Mouse (Mus musculus) thymus, adult 18-20 months (tissue): ENCODE data around the gene Ifnlr1.
A peak's percentile ranks its signal among the peaks of the same experiment; 100 is the strongest.
"Not testable (repeated sequence)": the region's sequence is repeated elsewhere in the genome, so short reads cannot be mapped to it uniquely, and the experiment has no call there.

Experiments
- DNase-seq, 2 experiments: peaks; one replicate each; pipeline ENCODE4 v3.0.0; 2022; ENCODE audit warnings: mixed read lengths in 2 of 2

Gene Ifnlr1

GRCm38 (mm10) chr4:135686568-135686953, 474 bp downstream of the Ifnlr1 start:
- DNase-seq, result no peak

DNA sequence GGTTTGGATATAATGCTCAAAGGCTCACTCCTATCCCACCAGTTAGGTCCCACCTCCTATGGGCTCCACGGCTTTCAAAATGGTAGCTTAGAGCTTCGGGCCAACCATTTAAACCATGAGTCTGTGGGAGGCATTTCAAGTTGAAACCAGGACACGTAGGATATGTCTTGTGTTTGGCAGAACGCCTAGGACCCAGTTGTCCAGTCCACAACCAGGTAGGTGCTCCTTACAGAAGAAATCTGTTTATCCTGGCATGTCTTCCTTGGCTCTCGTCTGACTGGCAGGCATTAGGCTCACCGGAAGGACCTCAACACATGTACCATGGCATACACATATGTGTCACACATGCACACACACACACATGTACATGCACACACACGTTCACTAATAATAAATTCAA, 3.7 kb downstream of the Ifnlr1 start:
- no peak for DNase-seq

DNA sequence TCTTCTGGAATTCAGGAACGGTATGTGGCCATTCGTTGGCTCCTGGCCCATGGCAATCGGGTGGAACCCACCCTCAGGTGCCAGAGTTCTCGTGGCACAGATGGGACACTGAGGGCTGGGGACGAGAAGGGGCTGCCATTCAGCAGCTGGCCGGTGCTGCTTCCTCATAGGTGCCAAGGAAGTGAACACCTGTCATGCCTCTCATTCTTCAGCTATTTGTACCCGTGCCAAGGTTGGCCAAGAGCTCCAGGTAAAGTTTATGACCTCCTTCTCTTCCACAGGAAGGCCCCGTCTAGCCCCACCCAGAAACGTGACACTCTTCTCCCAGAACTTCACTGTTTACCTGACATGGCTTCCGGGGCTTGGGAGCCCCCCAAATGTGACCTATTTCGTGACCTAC, 4.2 kb downstream of the Ifnlr1 start:
- no peak for DNase-seq

DNA sequence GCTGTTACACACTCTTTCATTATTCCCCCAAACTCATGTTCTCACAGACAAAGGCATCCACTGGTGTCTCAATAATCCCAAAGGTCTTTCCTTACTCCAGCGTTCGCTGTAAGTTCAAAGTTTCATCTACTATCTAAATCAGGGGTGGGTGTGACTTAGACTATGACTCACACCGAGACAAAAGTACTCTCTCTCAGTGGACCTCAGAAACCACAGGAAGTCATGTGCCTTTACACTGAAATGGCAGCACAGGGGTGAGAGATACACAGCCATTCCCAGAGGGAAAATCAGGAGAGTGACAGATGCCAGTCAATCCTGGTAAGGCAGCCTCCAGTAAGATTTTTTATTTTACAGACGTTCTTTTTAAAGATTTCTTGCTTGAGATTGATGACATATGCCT, 6.8 kb downstream of the Ifnlr1 start:
- DNase-seq, result no peak

DNA sequence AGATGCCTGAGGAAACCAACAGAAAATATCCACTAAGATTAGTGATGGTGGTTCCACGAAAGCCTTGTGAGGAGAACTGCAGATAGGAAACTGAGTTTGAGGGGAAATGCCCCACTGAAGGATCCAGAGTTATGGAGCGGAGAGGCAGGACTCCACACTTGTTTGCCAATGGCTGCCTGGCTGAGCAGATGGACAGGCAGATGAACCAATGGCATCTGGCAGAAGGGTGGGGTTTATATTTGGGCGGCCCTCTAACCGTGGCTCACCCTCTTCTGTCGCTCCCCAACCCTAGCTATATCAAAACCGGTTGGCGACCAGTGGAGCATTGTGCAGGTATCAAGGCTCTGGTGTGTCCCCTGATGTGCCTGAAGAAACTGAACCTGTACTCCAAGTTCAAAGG, 12.4 kb downstream of the Ifnlr1 start:
- no peak for DNase-seq

DNA sequence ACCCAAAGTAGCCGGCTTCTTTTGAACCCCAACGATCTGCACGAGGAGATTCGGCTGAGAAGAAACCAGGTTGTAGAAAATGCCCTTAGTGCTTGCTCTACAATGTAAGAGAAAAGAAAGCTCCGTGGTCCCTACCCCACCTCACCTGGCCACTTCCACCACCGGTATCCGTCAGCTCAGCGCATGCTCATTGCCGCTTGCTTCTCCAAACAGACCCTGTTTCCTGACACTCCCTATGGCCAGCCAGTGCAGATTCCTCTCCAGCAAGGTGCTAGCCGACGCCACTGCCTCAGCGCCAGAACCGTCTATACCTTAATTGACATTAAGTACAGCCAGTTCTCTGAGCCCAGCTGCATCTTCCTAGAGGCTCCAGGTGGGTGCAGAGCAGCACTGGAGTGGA, 17.4 kb downstream of the Ifnlr1 start:
- DNase-seq, result no peak

GRCm38 (mm10) chr4:135704016-135704415, 17.9 kb downstream of the Ifnlr1 start:
- DNase-seq, result no peak

DNA sequence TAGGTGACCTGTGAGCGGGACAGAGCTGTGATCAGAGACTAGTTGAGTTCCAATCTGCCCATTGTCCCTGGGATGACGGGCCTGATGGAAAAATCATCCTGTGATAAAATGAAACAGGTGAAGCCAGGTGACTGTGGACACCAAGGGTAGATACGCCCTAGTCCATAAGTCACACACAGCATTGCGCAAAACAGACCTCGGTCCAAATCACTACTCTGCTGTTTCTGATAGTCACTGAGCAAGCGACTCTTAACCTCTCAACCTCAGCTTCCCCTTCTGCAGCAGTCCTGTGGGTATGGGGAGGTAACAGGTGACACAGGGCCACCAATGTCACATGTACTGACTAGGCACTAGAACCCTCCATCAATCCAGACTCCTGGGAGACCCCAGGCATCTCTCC, 20.0 kb downstream of the Ifnlr1 start:
- no peak for DNase-seq

- peak; percentile 21 to 32 for DNase-seq
Measured at GRCm38 (mm10) chr4:135709072-135709564, 23.0 kb downstream of the Ifnlr1 start.

DNA sequence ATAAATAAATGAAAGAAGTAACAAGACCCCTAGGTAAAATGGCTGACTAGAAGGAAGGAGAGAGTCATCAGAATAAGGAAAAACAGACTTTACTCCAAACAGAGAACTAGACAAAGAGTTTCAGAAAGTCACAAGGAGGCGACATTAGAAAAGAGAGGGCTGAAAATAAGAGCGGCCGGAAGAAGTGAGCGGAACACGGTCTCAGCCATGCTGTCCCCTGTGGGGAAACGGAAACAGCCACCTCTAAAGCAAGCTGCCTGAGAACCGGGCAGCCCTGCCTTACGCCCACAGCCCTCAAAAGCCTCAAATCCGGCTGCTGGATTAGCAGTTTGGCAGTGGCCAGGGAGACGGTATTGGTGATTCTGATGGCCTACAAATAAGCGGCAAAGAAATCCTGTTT, 23.5 kb downstream of the Ifnlr1 start:
- no peak for DNase-seq

DNA sequence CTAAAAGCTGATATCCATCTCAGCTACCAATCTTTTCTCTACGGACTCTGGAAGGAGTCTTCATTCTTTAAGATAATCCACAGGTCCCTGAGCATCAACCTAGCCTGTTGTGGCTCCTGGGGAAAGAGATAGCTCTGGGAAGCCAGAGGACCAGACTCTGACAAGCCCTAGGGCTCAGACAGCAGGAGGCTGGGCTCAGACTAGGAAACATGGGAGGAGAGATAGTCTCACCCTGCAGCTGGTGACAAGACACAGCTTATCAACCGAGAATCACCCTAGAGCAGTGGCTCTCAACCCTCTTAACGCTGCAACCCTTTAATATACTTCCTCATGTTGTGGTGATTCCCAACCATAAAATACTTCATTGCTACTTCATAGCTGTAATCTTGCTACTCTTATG, 24.3 kb downstream of the Ifnlr1 start:
- no peak for DNase-seq

DNA sequence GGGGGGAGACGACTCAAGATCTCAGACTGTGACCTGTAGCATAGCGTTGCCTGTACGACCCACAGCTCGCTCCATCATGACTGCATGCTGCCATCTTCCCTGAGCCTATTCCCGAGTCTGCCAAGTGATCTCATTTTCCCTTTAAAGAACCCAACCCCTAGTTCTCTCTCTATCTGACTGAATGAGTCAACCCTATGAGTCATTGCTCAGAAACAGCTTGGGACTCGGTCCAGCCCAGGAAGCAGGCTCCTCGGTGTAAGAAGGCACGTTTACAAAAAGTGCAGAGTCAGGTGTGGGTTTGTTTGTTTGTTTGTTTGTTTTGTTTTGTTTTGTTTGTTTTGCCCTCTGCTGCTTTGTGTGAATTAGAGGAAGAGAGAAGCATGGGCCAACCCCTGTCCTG, 28.7 kb downstream of the Ifnlr1 start:
- no peak for DNase-seq

DNA sequence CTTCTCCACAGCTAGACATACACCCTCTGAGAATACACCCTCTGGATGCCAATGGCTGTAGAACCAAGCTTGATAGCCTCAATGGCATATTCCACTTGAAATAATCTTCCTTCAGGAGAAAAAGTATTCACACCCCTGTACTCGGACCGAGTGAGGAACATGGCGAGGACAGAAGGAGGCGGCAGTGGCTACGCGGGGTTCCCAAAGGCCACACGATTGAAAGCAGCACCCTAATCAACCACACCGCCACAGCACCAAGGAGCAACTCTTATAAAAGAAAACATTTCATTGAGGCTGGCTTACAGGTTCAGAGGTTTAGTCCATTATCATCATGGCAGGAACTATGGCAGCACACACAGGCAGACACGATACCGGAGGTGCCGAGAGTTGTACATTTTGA, 30.4 kb downstream of the Ifnlr1 start:
- DNase-seq, result not testable (repeated sequence)

DNA sequence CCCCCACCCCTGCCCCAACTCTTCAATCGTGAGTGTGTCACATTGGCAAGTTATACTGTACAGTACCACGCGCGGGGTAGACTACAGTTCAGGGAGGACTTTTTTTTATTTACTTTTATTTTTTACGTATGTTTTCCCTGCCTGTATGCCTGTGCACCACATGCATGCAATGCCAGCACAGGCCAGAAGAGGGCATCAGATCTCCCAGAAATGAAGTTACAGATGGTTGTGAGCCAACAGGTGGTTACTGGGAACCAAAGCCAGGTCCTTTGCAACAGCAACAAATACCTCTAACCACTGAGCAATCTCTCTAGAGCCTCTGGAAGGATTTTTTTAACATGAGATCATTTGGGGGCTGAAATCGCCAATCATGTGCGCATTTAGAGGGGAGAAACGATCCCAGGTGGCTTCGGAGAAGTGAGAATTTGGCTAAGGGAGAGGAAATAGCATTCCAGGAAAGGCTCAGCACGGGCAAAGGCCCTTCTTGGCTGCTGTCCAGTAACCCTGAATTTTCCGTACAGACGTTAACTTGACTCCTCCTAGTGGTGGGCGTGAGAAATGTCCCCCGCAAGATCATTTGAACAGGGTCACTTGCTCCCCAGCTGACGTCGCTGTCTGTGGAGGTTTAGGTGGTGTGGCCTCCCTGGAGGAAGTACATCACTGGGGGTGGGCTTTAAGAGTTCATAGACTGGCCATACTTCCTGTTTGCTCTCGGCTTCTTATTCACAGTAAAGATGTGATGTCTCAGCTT, 36.6 kb downstream of the Ifnlr1 start:
- no peak for DNase-seq

GRCm38 (mm10) chr4:135726416-135726815, 40.3 kb downstream of the Ifnlr1 start:
- no peak for DNase-seq

GRCm38 (mm10) chr4:135727817-135728216, 41.7 kb downstream of the Ifnlr1 start, which contains the start of gene Il22ra1:
Gene Il22ra1 (plus strand): TSS chr4:135728172.
- DNase-seq, result no peak

DNA sequence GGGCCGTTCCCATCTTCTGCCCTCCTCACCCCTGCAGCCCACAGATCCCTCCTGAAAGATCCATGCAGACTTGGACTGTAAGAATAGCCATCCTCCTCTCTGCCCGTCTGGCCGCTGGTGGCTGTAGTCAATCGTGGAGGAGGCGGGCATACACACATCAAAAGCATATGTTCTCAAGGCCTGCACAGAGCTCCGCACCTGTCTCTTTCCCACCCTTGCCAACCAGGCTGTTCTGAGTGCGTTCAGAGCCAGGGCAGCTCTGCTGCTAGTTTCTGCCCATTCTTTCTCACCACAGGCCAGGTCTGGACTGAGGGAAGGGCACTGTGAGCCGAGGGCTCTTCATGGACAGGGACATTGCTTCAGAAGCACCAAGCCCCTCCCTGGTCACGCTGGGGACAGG, 44.1 kb downstream of the Ifnlr1 start:
- no peak for DNase-seq

DNA sequence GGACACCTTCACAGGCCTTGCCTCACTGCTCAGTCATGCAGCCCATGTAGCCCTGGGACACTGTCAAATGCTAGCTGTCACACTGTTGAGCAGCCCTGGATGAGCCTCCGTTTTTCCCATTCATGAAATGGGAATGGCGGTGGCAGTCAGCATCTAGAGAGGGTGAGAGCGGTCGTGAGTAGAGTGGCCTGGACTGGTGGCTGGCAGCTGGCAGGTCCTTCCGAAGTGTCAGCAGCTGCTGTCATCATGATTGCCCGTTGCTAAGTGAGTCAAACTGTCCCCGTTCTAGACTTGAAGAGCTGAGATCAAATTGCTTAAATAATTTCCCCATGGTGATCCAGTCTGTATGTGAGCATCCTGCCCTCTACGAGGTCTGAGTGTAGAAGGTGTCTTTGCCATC, 44.9 kb downstream of the Ifnlr1 start:
- no peak for DNase-seq

DNA sequence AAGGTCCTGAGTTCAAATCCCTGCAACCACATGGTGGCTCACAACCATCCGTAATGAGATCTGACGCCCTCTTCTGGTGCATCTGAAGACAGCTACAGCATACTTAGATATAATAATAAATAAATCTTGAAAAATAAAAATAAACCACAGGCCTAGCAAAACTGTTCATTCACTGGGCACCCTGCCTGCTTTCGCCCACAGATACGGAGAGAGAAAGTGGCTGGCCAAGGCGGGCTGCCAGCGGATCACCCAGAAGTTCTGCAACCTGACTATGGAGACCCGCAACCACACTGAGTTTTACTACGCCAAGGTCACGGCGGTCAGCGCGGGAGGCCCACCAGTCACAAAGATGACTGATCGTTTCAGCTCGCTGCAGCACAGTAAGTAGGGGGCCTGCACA, 47.8 kb downstream of the Ifnlr1 start:
- no peak for DNase-seq

DNA sequence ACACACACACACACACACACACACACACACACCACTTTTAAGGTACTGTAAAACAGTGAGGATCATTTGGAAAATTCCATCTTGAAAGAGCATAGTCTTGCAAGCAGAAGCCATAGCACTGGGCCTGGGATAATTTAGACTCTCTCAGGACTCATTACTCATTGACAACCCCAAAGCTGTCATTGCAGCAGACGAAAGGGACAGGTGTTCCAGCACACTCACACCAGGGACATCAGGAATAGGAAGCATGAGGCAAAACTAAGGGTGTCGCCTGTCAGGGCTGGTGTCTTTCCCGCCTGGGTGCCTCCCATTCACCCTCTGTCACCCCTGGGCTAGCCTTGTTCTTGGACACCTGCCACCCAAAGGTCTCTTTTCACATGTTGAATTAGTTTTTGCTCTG, 50.8 kb downstream of the Ifnlr1 start:
- no peak for DNase-seq

GRCm38 (mm10) chr4:135738237-135738636, 52.1 kb downstream of the Ifnlr1 start:
- DNase-seq, result no peak

- DNase-seq, result no peak
Measured at GRCm38 (mm10) chr4:135739148-135739547, 53.1 kb downstream of the Ifnlr1 start.

DNA sequence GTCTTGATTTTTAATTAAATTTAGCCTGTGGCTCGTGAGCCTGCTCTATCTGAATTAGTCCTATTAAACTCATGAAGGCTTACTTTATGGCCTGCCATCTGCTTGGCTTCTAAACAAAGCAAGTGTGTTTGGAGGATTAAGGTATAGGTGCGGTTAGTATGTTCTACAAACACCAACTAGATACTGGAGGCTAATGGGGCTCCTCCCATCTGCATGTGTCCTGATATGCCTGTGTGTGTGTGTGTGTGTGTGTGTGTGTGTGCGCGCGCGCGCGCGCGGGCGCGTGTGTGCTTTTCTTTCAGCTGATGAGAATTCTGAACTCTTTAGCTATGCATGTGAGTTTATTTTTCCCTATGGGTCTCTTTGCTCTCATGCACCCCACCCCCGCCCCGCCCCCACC, 53.6 kb downstream of the Ifnlr1 start:
- no peak for DNase-seq

DNA sequence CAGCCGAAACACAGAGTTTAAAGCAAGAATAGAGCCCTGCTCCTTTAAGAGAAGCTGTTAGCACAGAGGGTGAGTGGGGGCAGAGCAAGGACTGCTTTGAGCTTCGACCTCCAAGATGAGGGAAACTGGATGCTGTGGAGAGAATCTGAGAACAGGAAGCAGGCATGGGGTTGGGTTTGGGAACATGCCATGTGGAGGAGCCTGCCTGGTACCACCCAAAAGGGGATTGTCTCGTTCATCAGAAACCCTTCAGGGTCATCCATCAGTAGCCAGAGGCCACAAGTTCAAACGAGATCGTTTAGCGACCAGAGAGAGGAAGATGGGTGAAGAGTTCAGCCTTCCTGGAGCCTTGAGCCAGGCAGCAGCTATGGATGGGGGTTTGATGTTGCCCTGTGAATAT, 57.4 kb downstream of the Ifnlr1 start:
- DNase-seq, result no peak
